Mouse (Mus musculus): ENCODE data around the gene Cables2. TPM values are rescaled to one million over a fixed set of nuclear protein-coding genes. Genes with fewer than 3 reads are reported as not detected.
A peak's percentile ranks its signal among the peaks of the same experiment; 100 is the strongest.

Cables2 gene
- total RNA-seq, 1 experiment = 13.4 TPM

DNA sequence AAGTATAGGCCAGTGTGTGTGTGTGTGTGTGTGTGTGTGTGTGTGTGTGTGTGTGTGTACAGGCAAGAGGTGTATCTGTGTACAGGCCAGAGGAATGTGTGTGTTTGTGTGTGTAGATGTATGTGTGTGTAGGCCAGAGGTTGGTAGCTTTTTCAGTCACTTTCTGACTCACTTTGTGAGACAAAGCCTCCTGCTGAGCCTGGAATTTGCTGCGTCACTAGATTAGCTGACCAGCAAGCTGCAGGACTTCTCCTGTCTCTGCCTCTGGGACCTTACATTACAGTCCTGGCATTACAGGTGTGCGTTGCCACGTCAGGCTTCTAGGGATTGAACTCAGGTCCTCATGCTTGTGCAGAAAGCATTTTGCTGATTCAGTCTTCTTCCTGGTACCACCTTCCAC is 21.5 kb downstream of the Cables2 start:
- in situ Hi-C loops (cut with MboI; ENCODE audit: low sequenced_read_pairs in 2 of 2, unreplicated experiment in 2 of 2) = no loop called here

DNA sequence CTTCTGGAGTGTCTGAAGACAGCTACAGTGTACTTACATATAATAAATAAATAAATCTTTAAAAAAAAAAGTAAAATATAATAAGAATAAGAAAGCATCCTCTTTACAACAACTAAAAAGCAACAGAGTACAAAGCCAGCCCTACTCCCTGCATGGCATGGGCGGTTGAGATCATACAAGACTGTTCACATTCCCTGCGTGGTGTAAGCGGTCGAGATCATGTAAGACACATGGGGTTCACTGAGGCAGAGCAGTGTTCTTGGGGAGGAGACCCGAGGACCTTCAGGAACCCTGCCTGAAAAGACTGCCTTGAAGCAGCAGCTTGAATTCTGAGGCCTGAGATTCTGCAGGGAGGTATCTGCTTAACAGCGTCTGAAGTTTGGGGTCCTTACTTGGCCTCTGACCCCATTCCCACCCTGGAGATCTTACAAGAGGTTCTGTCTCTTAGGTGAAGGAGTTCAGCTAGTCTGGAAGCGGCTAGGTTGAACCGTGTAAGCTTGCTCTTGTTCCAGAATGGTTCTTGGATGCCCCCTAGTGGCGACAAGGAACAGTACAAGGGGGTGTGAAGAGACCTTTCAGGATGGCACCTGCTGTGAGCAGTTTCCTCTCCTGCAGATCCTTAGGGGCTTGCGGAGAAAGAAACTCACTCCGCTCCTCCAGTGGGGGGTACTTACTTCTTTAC is 22.2 kb downstream of the Cables2 start:
- DNase-seq (ENCODE audit: low read depth, low spot score) = peak; percentile 94
- H3K9me3 ChIP-seq (ENCODE audit: control insufficient read depth, insufficient read depth, low read depth, low read length) = no peaks in the 10 kb centered on the region
- in situ Hi-C loops (cut with MboI; ENCODE audit: low sequenced_read_pairs in 2 of 2, unreplicated experiment in 2 of 2) = no loop called here
- H3K36me3 ChIP-seq (ENCODE audit: control insufficient read depth, insufficient read depth, low read length, poor library complexity, severe bottlenecking) = no peaks in the 10 kb centered on the region
- H3K4me3 ChIP-seq (ENCODE audit: insufficient read depth in 1 of 2, low read depth in 1 of 2, low read length in 2 of 2, poor library complexity in 1 of 2, severe bottlenecking in 1 of 2) = no peak overlapping the region
- peak overlapping the region; percentile 54; the same call in 1 of the 2 replicates for H3K9ac ChIP-seq (ENCODE audit: insufficient read depth, low read depth, low read length, poor library complexity, severe bottlenecking)
- H3K4me1 ChIP-seq (ENCODE audit: control insufficient read depth in 2 of 2, insufficient read depth in 2 of 2, low read length in 2 of 2, poor library complexity in 1 of 2) = peaks cover 5 to 21% of the 10 kb centered on the region in 2 experiments
- TF ChIP-seq CHD2 (IDR thresholded peaks at IDR 0.05; ENCODE audit: low read depth, low read length) (no peak), MAFK (IDR thresholded peaks at IDR 0.05; ENCODE audit: insufficient read depth, low read depth, low read length) (no peak), ZC3H11A (IDR thresholded peaks at IDR 0.05; ENCODE audit: borderline replicate concordance, low read depth, low read length) (peak; percentile 88)
- peak overlapping the region; percentile 92; the same call in 1 of the 2 replicates for H3K27ac ChIP-seq (ENCODE audit: insufficient read depth, low read depth, low read length, poor library complexity, severe bottlenecking)

More for the DNA sequence above, 21.5 kb downstream of the Cables2 start:
- Histone ChIP-seq H3K4me3 (ENCODE audit: insufficient read depth in 1 of 2, low read depth in 1 of 2, low read length in 2 of 2, poor library complexity in 1 of 2, severe bottlenecking in 1 of 2) (no peak overlapping the region), H3K9ac (ENCODE audit: insufficient read depth, low read depth, low read length, poor library complexity, severe bottlenecking) (no peak overlapping the region), H3K4me1 (ENCODE audit: control insufficient read depth in 2 of 2, insufficient read depth in 2 of 2, low read length in 2 of 2, poor library complexity in 1 of 2) (peaks cover 5 to 21% of the 10 kb centered on the region in 2 experiments), H3K36me3 (ENCODE audit: control insufficient read depth, insufficient read depth, low read length, poor library complexity, severe bottlenecking) (no peaks in the 10 kb centered on the region), H3K27ac (ENCODE audit: insufficient read depth, low read depth, low read length, poor library complexity, severe bottlenecking) (peak overlapping the region; percentile 92), H3K9me3 (ENCODE audit: control insufficient read depth, insufficient read depth, low read depth, low read length) (no peaks in the 10 kb centered on the region)
- TF ChIP-seq CHD2 (IDR thresholded peaks at IDR 0.05; ENCODE audit: low read depth, low read length) = 0 out of 2 replicates have a peak, but pooled peaks have one; percentile 43
- TF ChIP-seq HCFC1 (IDR thresholded peaks at IDR 0.05; ENCODE audit: borderline replicate concordance, insufficient read depth, low read length) = no peak
- TF ChIP-seq ZC3H11A (IDR thresholded peaks at IDR 0.05; ENCODE audit: borderline replicate concordance, low read depth, low read length) = no peak
- TF ChIP-seq ZNF384 (IDR thresholded peaks at IDR 0.05; ENCODE audit: low read depth, low read length) = no peak
- TF ChIP-seq MAFK (IDR thresholded peaks at IDR 0.05; ENCODE audit: insufficient read depth, low read depth, low read length) = peak; percentile 97
- DNase-seq (ENCODE audit: low read depth, low spot score) = no peak

DNA sequence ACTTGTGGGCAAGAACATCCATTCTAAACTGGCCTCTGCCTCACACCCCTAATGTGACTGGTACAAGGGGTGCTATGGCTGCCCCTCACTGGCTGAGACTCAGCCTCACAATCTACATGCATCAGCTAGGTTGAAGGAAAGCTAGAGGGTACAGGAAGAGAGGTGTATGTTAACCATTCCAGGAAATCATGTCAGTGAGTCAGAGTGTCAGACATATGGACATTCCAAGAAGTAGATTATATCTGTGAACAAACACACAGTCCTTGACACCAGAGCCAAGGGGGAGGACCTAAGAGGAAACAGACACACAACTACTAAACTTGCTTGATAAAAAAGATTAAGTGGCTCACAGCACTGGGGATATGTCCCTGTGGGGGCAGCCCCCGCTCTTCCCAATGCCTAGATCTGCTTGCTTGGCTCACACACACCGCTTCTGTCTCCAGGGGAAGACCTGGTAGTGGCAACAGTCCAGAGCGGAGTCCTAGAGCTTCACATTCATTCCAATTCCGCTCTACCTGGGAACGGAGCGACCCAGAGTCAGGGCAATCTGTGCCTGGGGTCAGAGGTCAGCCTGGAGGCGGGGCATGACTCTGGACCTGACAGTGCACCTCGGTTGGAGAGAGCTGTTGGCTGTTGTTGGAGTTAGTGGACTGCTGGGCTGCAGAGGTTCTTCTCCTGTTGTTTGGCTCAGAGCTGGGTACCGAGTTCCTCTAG is 24.2 kb downstream of the Cables2 start:
- H3K9me3 ChIP-seq (ENCODE audit: control insufficient read depth, insufficient read depth, low read depth, low read length) = no peaks in the 10 kb centered on the region
- H3K36me3 ChIP-seq (ENCODE audit: control insufficient read depth, insufficient read depth, low read length, poor library complexity, severe bottlenecking) = no peaks in the 10 kb centered on the region
- in situ Hi-C loops (cut with MboI; ENCODE audit: low sequenced_read_pairs in 2 of 2, unreplicated experiment in 2 of 2) = no loop called here
- H3K4me3 ChIP-seq (ENCODE audit: insufficient read depth in 1 of 2, low read depth in 1 of 2, low read length in 2 of 2, poor library complexity in 1 of 2, severe bottlenecking in 1 of 2) = no peak overlapping the region
- TF ChIP-seq ZC3H11A (IDR thresholded peaks at IDR 0.05; ENCODE audit: borderline replicate concordance, low read depth, low read length) = no peak
- TF ChIP-seq MAFK (IDR thresholded peaks at IDR 0.05; ENCODE audit: insufficient read depth, low read depth, low read length) = no peak
- TF ChIP-seq ZNF384 (IDR thresholded peaks at IDR 0.05; ENCODE audit: low read depth, low read length) = no peak
- no peak for TF ChIP-seq CHD2 (IDR thresholded peaks at IDR 0.05; ENCODE audit: low read depth, low read length)
- TF ChIP-seq HCFC1 (IDR thresholded peaks at IDR 0.05; ENCODE audit: borderline replicate concordance, insufficient read depth, low read length) = no peak
- H3K9ac ChIP-seq (ENCODE audit: insufficient read depth, low read depth, low read length, poor library complexity, severe bottlenecking) = peak overlapping the region; percentile 41; the same call in 1 of the 2 replicates
- peaks cover 5 to 18% of the 10 kb centered on the region in 2 experiments for H3K4me1 ChIP-seq (ENCODE audit: control insufficient read depth in 2 of 2, insufficient read depth in 2 of 2, low read length in 2 of 2, poor library complexity in 1 of 2)
- no peak for DNase-seq (ENCODE audit: low read depth, low spot score)
- 0 out of 2 replicates have a peak overlapping the region, but pooled peaks have one; percentile 29 for H3K27ac ChIP-seq (ENCODE audit: insufficient read depth, low read depth, low read length, poor library complexity, severe bottlenecking)

DNA sequence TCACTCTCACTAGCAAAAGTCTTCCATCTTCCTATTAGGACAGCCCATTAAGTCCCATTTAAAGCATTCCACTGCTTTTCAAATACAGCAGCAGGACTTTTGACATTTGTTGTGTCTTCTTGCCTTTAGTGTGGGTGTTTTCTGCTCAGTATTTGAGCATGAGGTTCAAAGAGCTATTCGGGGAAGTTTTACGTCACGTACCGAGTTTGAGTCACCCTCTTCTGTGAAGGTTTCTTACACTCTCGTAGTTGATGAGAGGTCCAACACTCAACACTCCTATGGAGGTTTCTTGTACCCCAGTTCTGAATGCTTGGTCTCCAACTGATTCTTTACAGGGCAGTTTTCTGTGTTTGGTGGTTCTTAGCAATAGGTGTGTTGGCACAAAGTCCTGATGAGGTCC is 25.4 kb downstream of the Cables2 start:
- H3K9ac ChIP-seq (ENCODE audit: insufficient read depth, low read depth, low read length, poor library complexity, severe bottlenecking) = no peak overlapping the region
- in situ Hi-C loops (cut with MboI; ENCODE audit: low sequenced_read_pairs in 2 of 2, unreplicated experiment in 2 of 2) = no loop called here
- no peaks in the 10 kb centered on the region for H3K9me3 ChIP-seq (ENCODE audit: control insufficient read depth, insufficient read depth, low read depth, low read length)
- no peaks in the 10 kb centered on the region for H3K36me3 ChIP-seq (ENCODE audit: control insufficient read depth, insufficient read depth, low read length, poor library complexity, severe bottlenecking)
- H3K4me1 ChIP-seq (ENCODE audit: control insufficient read depth in 2 of 2, insufficient read depth in 2 of 2, low read length in 2 of 2, poor library complexity in 1 of 2) = peaks cover 5 to 18% of the 10 kb centered on the region in 2 experiments
- no peak overlapping the region for H3K4me3 ChIP-seq (ENCODE audit: insufficient read depth in 1 of 2, low read depth in 1 of 2, low read length in 2 of 2, poor library complexity in 1 of 2, severe bottlenecking in 1 of 2)
- TF ChIP-seq ZC3H11A (IDR thresholded peaks at IDR 0.05; ENCODE audit: borderline replicate concordance, low read depth, low read length) = no peak
- no peak for DNase-seq (ENCODE audit: low read depth, low spot score)
- no peak overlapping the region for H3K27ac ChIP-seq (ENCODE audit: insufficient read depth, low read depth, low read length, poor library complexity, severe bottlenecking)

Data from ES-E14 (cell line).